Mouse (Mus musculus) CH12.LX (cell line): ENCODE results near the gene Zfhx3. TPM values are rescaled to one million over a fixed set of nuclear protein-coding genes. Genes with fewer than 3 reads are reported as not detected.

Source experiments
- DNase-seq: peaks from one replicate; pipeline ENCODE4 v3.0.0-alpha.2; 2013; ENCODE audit errors: extremely low read depth
- H3K27ac ChIP-seq: 2 replicates; pipeline ENCODE4 v1.5.1; 2012; ENCODE audit warnings: low read depth, mild to moderate bottlenecking, control low read depth, moderate library complexity; ENCODE audit not compliant: insufficient read depth
- H3K27me3 ChIP-seq: replicated peaks from 2 replicates; pipeline ENCODE3; 2012; ENCODE audit warnings: inconsistent platforms
- H3K36me3 ChIP-seq, 2 experiments: replicated peaks in 1 of 2; 2 replicates each; pipeline versions ENCODE3 to v1.6.1; 2012; ENCODE audit warnings: inconsistent platforms in 1 of 2, low read length in 1 of 2, mild to moderate bottlenecking in 1 of 2, mixed read lengths in 1 of 2, moderate library complexity in 1 of 2; ENCODE audit not compliant: control insufficient read depth in 1 of 2, insufficient read depth in 1 of 2
- H3K4me1 ChIP-seq, 2 experiments: 2 replicates each; pipeline ENCODE4 v1.6.1; 2012; ENCODE audit warnings: inconsistent platforms in 1 of 2, moderate library complexity in 1 of 2; ENCODE audit not compliant: insufficient read depth in 2 of 2, control insufficient read depth in 1 of 2
- H3K4me2 ChIP-seq: 2 replicates; pipeline ENCODE4 v1.6.1; 2012; ENCODE audit warnings: low read depth, mild to moderate bottlenecking, control low read depth; ENCODE audit not compliant: poor library complexity, insufficient read depth, severe bottlenecking
- H3K4me3 ChIP-seq, 3 experiments: fragments of 150-350 bp in 1 of 3; sonication (generic) in 1 of 3; replicated peaks in 1 of 3; 2 replicates each; pipeline versions ENCODE3 to v1.5.1; 2011 to 2012; ENCODE audit warnings: low read depth in 2 of 3, low read length in 2 of 3, mild to moderate bottlenecking in 2 of 3, moderate library complexity in 2 of 3, control low read depth in 1 of 3, improper control_type of control experiment in 1 of 3, inconsistent platforms in 1 of 3, mixed read lengths in 1 of 3; ENCODE audit not compliant: poor library complexity in 1 of 3
- H3K79me2 ChIP-seq: replicated peaks from 2 replicates; pipeline ENCODE4 v1.6.1; 2012; ENCODE audit warnings: mild to moderate bottlenecking, moderate library complexity; ENCODE audit not compliant: control insufficient read depth, poor library complexity, insufficient read depth, severe bottlenecking; ENCODE audit errors: extremely low read depth
- H3K9ac ChIP-seq: 2 replicates; pipeline ENCODE4 v1.6.1; 2012; ENCODE audit warnings: low read depth, mild to moderate bottlenecking, control low read depth, moderate library complexity; ENCODE audit not compliant: insufficient read depth
- H3K9me3 ChIP-seq: replicated peaks from 2 replicates; pipeline ENCODE3; 2012; ENCODE audit warnings: low read length, inconsistent platforms, mixed read lengths
- BHLHE40 ChIP-seq: IDR thresholded peaks from 2 replicates; pipeline ENCODE4 v1.6.1; 2011; ENCODE audit warnings: mild to moderate bottlenecking, low read depth, low read length, improper control_type of control experiment
- CHD2 ChIP-seq: IDR thresholded peaks from 2 replicates; pipeline ENCODE4 v1.6.1; 2011; ENCODE audit warnings: low read length, improper control_type of control experiment
- CTCF ChIP-seq, 2 experiments: IDR thresholded peaks in 1 of 2; conservative IDR thresholded peaks in 1 of 2; 2 replicates each; pipeline ENCODE4 v1.5.1; 2011 to 2012; ENCODE audit warnings: low read depth in 2 of 2, low read length in 2 of 2, improper control_type of control experiment in 1 of 2, inconsistent platforms in 1 of 2, mild to moderate bottlenecking in 1 of 2, moderate library complexity in 1 of 2
- E2F4 ChIP-seq: IDR thresholded peaks from 2 replicates; pipeline ENCODE4 v1.6.1; 2011; ENCODE audit warnings: low read depth, low read length, improper control_type of control experiment; ENCODE audit not compliant: insufficient replicate concordance
- ELF1 ChIP-seq: IDR thresholded peaks from 2 replicates; pipeline ENCODE4 v1.6.1; 2014; ENCODE audit warnings: low read depth, mild to moderate bottlenecking, inconsistent platforms, low read length, improper control_type of control experiment
- HCFC1 ChIP-seq: IDR thresholded peaks from 2 replicates; pipeline ENCODE4 v1.6.1; 2012; ENCODE audit warnings: low read depth, mild to moderate bottlenecking, inconsistent platforms, low read length, improper control_type of control experiment
- MAFK ChIP-seq: IDR thresholded peaks from 2 replicates; pipeline ENCODE4 v1.6.1; 2011; ENCODE audit warnings: low read length, improper control_type of control experiment; ENCODE audit not compliant: insufficient replicate concordance
- MAX ChIP-seq: IDR thresholded peaks from 2 replicates; pipeline ENCODE4 v1.6.1; 2011; ENCODE audit warnings: low read length, improper control_type of control experiment
- MAZ ChIP-seq: IDR thresholded peaks from 2 replicates; pipeline ENCODE4 v1.6.1; 2012; ENCODE audit warnings: low read depth, mild to moderate bottlenecking, inconsistent platforms, low read length, improper control_type of control experiment, moderate library complexity
- MXI1 ChIP-seq: IDR thresholded peaks from 2 replicates; pipeline ENCODE4 v1.6.1; 2011; ENCODE audit warnings: mild to moderate bottlenecking, low read depth, low read length, improper control_type of control experiment
- MYC ChIP-seq: IDR thresholded peaks from 2 replicates; pipeline ENCODE4 v1.6.1; 2011; ENCODE audit warnings: low read depth, mild to moderate bottlenecking, improper control_type of control experiment, low read length
- NELFE ChIP-seq: IDR thresholded peaks from 2 replicates; pipeline ENCODE4 v1.6.1; 2011; ENCODE audit warnings: low read depth, low read length, improper control_type of control experiment
- RCOR1 ChIP-seq: conservative IDR thresholded peaks from 2 replicates; pipeline ENCODE4 v1.6.1; 2012; ENCODE audit warnings: low read depth, mild to moderate bottlenecking, inconsistent platforms, low read length, improper control_type of control experiment
- SMC3 ChIP-seq: IDR thresholded peaks from 2 replicates; pipeline ENCODE4 v1.6.1; 2011; ENCODE audit warnings: low read depth, low read length, improper control_type of control experiment
- TCF12 ChIP-seq: IDR thresholded peaks from 2 replicates; pipeline ENCODE4 v1.6.1; 2014; ENCODE audit warnings: low read depth, mild to moderate bottlenecking, inconsistent platforms, low read length, improper control_type of control experiment
- USF2 ChIP-seq: conservative IDR thresholded peaks from 2 replicates; pipeline ENCODE4 v1.6.1; 2011; ENCODE audit warnings: low read depth, low read length, improper control_type of control experiment
- ZC3H11A ChIP-seq: IDR thresholded peaks from 2 replicates; pipeline ENCODE4 v1.6.1; 2012; ENCODE audit warnings: low read depth, mild to moderate bottlenecking, inconsistent platforms, low read length, improper control_type of control experiment
- ZMIZ1 ChIP-seq: IDR thresholded peaks from 2 replicates; pipeline ENCODE4 v1.6.1; 2012; ENCODE audit warnings: low read depth, mild to moderate bottlenecking, inconsistent platforms, low read length, improper control_type of control experiment
- ZNF384 ChIP-seq: IDR thresholded peaks from 2 replicates; pipeline ENCODE4 v1.6.1; 2012; ENCODE audit warnings: low read depth, low read length, improper control_type of control experiment, inconsistent platforms
- dilution Hi-C: fragments of 300-500 bp; cut with MboI; formaldehyde crosslinking; loops from 2 replicates; pipeline ENCODE4 v1.14.3; 2020; ENCODE audit warnings: low sequenced_read_pairs; ENCODE audit not compliant: extremely low pct_unique_long_range_greater_than_20kb, extremely low pct_ligation_motif_present
- in situ Hi-C: fragments of 300-500 bp; cut with MboI; formaldehyde crosslinking; loops from 3 replicates; pipeline ENCODE4 v1.14.3; 2019; ENCODE audit warnings: low sequenced_read_pairs, low pct_ligation_motif_present, low pct_unique_long_range_greater_than_20kb, mixed read lengths
- polyA plus RNA-seq: library from polyadenylated mRNA; unstranded; fragments of >175 nt; gene quantifications from 2 replicates; pipeline ENCODE4 v1.2.1, GENCODE M21; 2012; ENCODE audit warnings: low read depth; ENCODE audit not compliant: insufficient read length
- total RNA-seq, 2 experiments: library from RNA; depleted of rRNA; stranded (reverse); fragments of 300-350 nt in 1 of 2; fragments of >200 nt in 1 of 2; gene quantifications; 2 replicates each; pipeline ENCODE4 v1.2.3; 2012 to 2014

Zfhx3 gene
- total and polyA plus RNA-seq, 3 experiments = 0.05 to 0.76 (median 0.68) TPM

DNA sequence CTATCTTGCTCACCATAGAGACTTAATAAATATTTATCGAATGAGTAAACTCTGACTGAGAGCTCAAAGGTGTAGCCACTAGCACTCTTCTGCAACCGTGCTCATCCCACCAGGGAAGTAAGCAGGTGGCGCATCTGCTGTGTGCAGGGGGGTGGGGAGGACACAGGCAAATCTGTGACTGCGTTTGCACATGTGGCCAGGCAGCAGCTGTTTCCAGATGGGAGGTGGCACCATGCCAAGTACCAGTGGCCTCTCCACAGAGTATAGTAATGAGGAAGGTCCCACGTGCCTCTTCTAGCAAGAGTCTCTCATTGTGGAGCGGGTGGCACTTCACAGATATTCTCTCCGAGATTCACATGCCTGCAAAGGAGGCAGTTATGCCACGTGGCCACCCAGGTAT lies 481.9 kb downstream of the Zfhx3 start:
- TF ChIP-seq MYC (0 out of 2 replicates have a peak, but pooled peaks have one; percentile 48), MAX (0 out of 2 replicates have a peak, but pooled peaks have one; percentile 36), BHLHE40 (peak; percentile 73), CHD2 (0 out of 2 replicates have a peak, but pooled peaks have one; percentile 38), RCOR1 (no peak), MAZ (no peak), TCF12 (0 out of 2 replicates have a peak, but pooled peaks have one; percentile 40)
- Histone ChIP-seq H3K27me3 (no peaks in the 10 kb centered on the region), H3K27ac (no peak overlapping the region), H3K4me1 (peaks cover 4% of the 10 kb centered on the region in 2 experiments; a peak in 3 of 4 replicates), H3K9me3 (no peaks in the 10 kb centered on the region), H3K9ac (no peak overlapping the region), H3K4me3 (no peak overlapping the region), H3K4me2 (no peak overlapping the region), H3K79me2 (no peaks in the 10 kb centered on the region), H3K36me3 (no peaks in the 10 kb centered on the region)
- dilution Hi-C loops (no loop called here), in situ Hi-C loops (no loop called here)
- DNase-seq = peak; percentile 2

DNA sequence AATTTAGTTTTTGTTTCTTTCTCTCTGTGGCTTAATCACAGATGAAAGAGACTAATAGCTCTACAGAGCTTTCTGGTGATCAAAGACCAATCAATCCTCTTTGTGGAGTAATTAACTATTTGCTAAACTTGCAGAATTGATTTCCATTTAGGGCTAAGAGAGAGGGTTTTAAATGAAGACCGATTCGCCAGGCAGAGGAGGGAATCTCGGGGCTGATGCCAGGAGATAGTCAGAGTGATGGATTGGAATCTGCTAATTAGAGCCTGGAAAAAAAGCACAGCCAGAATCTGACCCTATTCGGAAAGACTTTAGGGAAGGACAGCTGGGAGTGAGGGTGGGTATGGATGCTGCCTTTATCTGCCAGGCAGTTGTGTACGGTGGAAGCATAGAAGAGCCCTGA lies 490.9 kb downstream of the Zfhx3 start:
- in situ Hi-C loops = no loop called here
- DNase-seq = no peak
- no peak overlapping the region for H3K4me3 ChIP-seq
- H3K27ac ChIP-seq = no peak overlapping the region
- H3K36me3 ChIP-seq = no peaks in the 10 kb centered on the region
- no peaks in the 10 kb centered on the region for H3K9me3 ChIP-seq
- dilution Hi-C loops = no loop called here
- no peak overlapping the region for H3K4me2 ChIP-seq
- H3K79me2 ChIP-seq = no peaks in the 10 kb centered on the region
- TF ChIP-seq RCOR1 = no peak
- TF ChIP-seq CTCF (conservative IDR thresholded peaks at IDR 0.05 in 1 of 2, IDR thresholded peaks at IDR 0.05 in 1 of 2; ENCODE audit: low read depth in 2 of 2, low read length in 2 of 2) = no peak
- TF ChIP-seq CHD2 = no peak
- no peak for TF ChIP-seq SMC3
- TF ChIP-seq MYC = no peak
- TF ChIP-seq MAFK = no peak
- TF ChIP-seq USF2 = no peak
- no peak for TF ChIP-seq TCF12
- no peak for TF ChIP-seq ZMIZ1
- no peak for TF ChIP-seq ZNF384
- no peak for TF ChIP-seq ELF1
- TF ChIP-seq MXI1 = no peak
- TF ChIP-seq HCFC1 = no peak
- TF ChIP-seq E2F4 = no peak
- TF ChIP-seq ZC3H11A = no peak
- TF ChIP-seq NELFE = no peak
- TF ChIP-seq, all 38 proteins: peak for 0
- Histone ChIP-seq H3K4me1 (no peaks in the 10 kb centered on the region), H3K27me3 (no peaks in the 10 kb centered on the region), H3K9ac (no peak overlapping the region)
